Mouse (Mus musculus) adrenal gland, adult (tissue): ENCODE measurements around the gene Hyal1.

Experiments used
- DNase-seq, 2 experiments: peaks; one replicate each; pipeline ENCODE4 v3.0.0; 2022 to 2023; ENCODE audit warnings: low spot score in 1 of 2; ENCODE audit not compliant: inconsistent age in 2 of 2

The Hyal1 gene

GRCm38 (mm10) chr9:107576357-107577107, at the start of gene Hyal1:
Hyal1 (plus strand) TSS chr9:107576927.
- DNase-seq = peak; percentile 83 to 95

- peak; percentile 96 to 97 for DNase-seq
These were observed 42.8 kb upstream of the Hyal1 start, which contains the start of gene Tmem115 for GRCm38 (mm10) chr9:107533791-107534407. Tmem115 (plus strand) TSS chr9:107533945.

GRCm38 (mm10) chr9:107534408-107535202, 42.1 kb upstream of the Hyal1 start:
- DNase-seq = peak; percentile 56 to 73

- no peak for DNase-seq
These were observed 38.5 kb upstream of the Hyal1 start for GRCm38 (mm10) chr9:107538231-107538630.

GRCm38 (mm10) chr9:107538711-107539110, 38.0 kb upstream of the Hyal1 start:
- no peak for DNase-seq

GRCm38 (mm10) chr9:107539940-107540339, 36.8 kb upstream of the Hyal1 start:
- DNase-seq = peak in 1 of 2 experiments; percentile 51

GRCm38 (mm10) chr9:107540420-107540819, 36.3 kb upstream of the Hyal1 start:
- DNase-seq = no peak

GRCm38 (mm10) chr9:107541005-107541404, 35.7 kb upstream of the Hyal1 start:
- DNase-seq = no peak

GRCm38 (mm10) chr9:107541474-107542351, 35.0 kb upstream of the Hyal1 start, which contains the start of the genes Cyb561d2 and Nprl2:
Cyb561d2 (minus strand) TSS chr9:107542193.
Nprl2 (plus strand) TSS chr9:107542226.
- DNase-seq = peak; percentile 97 to 99

- DNase-seq = no peak
These were observed 34.4 kb upstream of the Hyal1 start for GRCm38 (mm10) chr9:107542352-107542686.

- DNase-seq = peak in 1 of 2 experiments; percentile 52
These were observed 34.0 kb upstream of the Hyal1 start for GRCm38 (mm10) chr9:107542721-107543120.

GRCm38 (mm10) chr9:107543299-107543698, 33.4 kb upstream of the Hyal1 start:
- peak in 1 of 2 experiments; percentile 43 for DNase-seq

GRCm38 (mm10) chr9:107544196-107544700, 32.5 kb upstream of the Hyal1 start:
- peak in 1 of 2 experiments; percentile 46 for DNase-seq

GRCm38 (mm10) chr9:107544729-107545128, 32.0 kb upstream of the Hyal1 start:
- DNase-seq = peak in 1 of 2 experiments; percentile 56

GRCm38 (mm10) chr9:107545199-107545598, 31.5 kb upstream of the Hyal1 start:
- no peak for DNase-seq

- peak; percentile 73 to 91 for DNase-seq
These were observed 31.1 kb upstream of the Hyal1 start for GRCm38 (mm10) chr9:107545602-107546001.

GRCm38 (mm10) chr9:107547026-107547425, 29.7 kb upstream of the Hyal1 start, which contains the start of gene Zmynd10:
Zmynd10 (plus strand) TSS chr9:107547298.
- DNase-seq = peak; percentile 94 to 97

GRCm38 (mm10) chr9:107547957-107548356, 28.8 kb upstream of the Hyal1 start:
- no peak for DNase-seq

GRCm38 (mm10) chr9:107548820-107549219, 27.9 kb upstream of the Hyal1 start:
- no peak for DNase-seq
